Mouse (Mus musculus): ENCODE measurements at regions not wholly inside any gene's neighbourhood (a gene's known extent, or its start where the extent isn't known, plus 50 kb on each side); places are given as distances from the start of the nearest gene placed in this dataset.
"Not testable (repeated sequence)": the region's sequence is repeated elsewhere in the genome, so short reads cannot be mapped to it uniquely, and the experiment has no call there.

- no peak for DNase-seq
These were observed 536.5 kb downstream of the Bckdhb start for GRCm38 (mm10) chr9:84461441-84461840.

GRCm38 (mm10) chr9:84466741-84467140, 541.8 kb downstream of the Bckdhb start:
- peak; percentile 41 to 49 for DNase-seq

- peak; percentile 18 to 38 for DNase-seq
These were observed 547.8 kb downstream of the Bckdhb start for GRCm38 (mm10) chr9:84472696-84473095.

- DNase-seq: no peak
These were observed 551.0 kb downstream of the Bckdhb start for GRCm38 (mm10) chr9:84475906-84476305.

- no peak for DNase-seq
These were observed 574.6 kb downstream of the Bckdhb start for GRCm38 (mm10) chr9:84499507-84499906.

GRCm38 (mm10) chr9:84502981-84503380, 578.0 kb downstream of the Bckdhb start:
- not testable (repeated sequence) for DNase-seq

- no peak for DNase-seq
These were observed 592.1 kb downstream of the Bckdhb start for GRCm38 (mm10) chr9:84517064-84517463.

GRCm38 (mm10) chr9:84545431-84545830, 620.5 kb downstream of the Bckdhb start:
- no peak for DNase-seq

- peak in 1 of 2 experiments; percentile 2 for DNase-seq
These were observed 623.2 kb downstream of the Bckdhb start for GRCm38 (mm10) chr9:84548012-84548660.

- no peak for DNase-seq
These were observed 630.3 kb downstream of the Bckdhb start for GRCm38 (mm10) chr9:84555237-84555636.

GRCm38 (mm10) chr9:84556261-84556844, 631.4 kb downstream of the Bckdhb start:
- DNase-seq: no peak

- no peak for DNase-seq
These were observed 633.4 kb downstream of the Bckdhb start for GRCm38 (mm10) chr9:84558346-84558745.

- no peak for DNase-seq
These were observed 644.6 kb downstream of the Bckdhb start for GRCm38 (mm10) chr9:84569533-84569932.

- no peak for DNase-seq
These were observed 652.8 kb downstream of the Bckdhb start for GRCm38 (mm10) chr9:84577781-84578180.

GRCm38 (mm10) chr9:84587791-84588190, 662.8 kb downstream of the Bckdhb start:
- DNase-seq: no peak

GRCm38 (mm10) chr9:84594724-84595123, 669.8 kb downstream of the Bckdhb start:
- DNase-seq: no peak
